Mouse (Mus musculus) gastrocnemius, postnatal 36 days (tissue): Measurements from ENCODE around the gene Iqcn. TPM values are rescaled to one million over a fixed set of nuclear protein-coding genes. Genes with fewer than 3 reads are reported as not detected.

Experiments used
- DNase-seq, 2 experiments: peaks; one replicate each; pipeline ENCODE4 v3.0.0; 2022
- intact Hi-C: fragments of 180-260 bp; cut with DNase I; formaldehyde crosslinking; loops from one replicate; pipeline ENCODE4 v1.15.1; 2025
- total RNA-seq, 2 experiments: library from RNA; stranded (reverse); gene quantifications; 2 replicates each; pipeline ENCODE4 v1.2.3; 2021

Gene Iqcn
- total RNA-seq, 2 experiments from 2014 or later = 0.05 TPM; not detected in 1

GRCm38 (mm10) chr8:70749097-70749674 lies 45.9 kb downstream of the Iqcn start:
- peak in 1 of 2 experiments; percentile 2 for DNase-seq
- intact Hi-C loops = no loop called here

DNA sequence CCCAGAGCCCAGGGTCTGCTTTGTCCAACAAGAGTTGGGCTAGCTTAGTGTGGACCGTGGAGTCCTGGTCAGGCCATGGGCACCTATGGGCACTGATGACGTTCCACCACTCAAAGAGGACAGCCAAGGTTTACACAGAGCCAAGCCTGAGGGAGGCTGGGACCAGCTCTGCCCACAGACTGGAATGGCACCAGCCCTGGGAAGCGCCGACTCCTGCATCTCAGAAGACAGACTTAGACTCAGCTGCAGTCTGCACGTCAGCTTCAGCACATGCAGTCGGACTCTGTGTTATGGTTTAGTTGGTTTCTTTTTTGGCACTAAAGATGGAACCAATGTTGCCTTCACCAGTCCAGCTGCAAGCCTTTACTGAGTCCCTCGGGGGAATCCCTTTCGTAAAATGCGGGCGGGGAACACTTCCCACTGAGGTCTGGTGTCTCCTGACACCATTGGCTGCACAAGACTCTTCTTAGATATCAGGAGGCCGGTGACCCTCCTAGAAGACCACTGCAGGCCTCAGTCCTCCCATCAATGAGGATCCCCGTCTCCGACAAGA lies 46.9 kb downstream of the Iqcn start:
- intact Hi-C loops = no loop called here
- peak; percentile 5 to 14 for DNase-seq

- peak; percentile 66 to 72 for DNase-seq
- intact Hi-C loops = loop anchor here (1.0 kb wide), 1 partner anchor 32 kb away; no protein-coding TSS in a partner anchor
These were observed 48.9 kb downstream of the Iqcn start for GRCm38 (mm10) chr8:70752000-70752764.

GRCm38 (mm10) chr8:70753151-70753550 lies 49.9 kb downstream of the Iqcn start:
- peak; percentile 90 to 96 for DNase-seq
- intact Hi-C loops = no loop called here

DNA sequence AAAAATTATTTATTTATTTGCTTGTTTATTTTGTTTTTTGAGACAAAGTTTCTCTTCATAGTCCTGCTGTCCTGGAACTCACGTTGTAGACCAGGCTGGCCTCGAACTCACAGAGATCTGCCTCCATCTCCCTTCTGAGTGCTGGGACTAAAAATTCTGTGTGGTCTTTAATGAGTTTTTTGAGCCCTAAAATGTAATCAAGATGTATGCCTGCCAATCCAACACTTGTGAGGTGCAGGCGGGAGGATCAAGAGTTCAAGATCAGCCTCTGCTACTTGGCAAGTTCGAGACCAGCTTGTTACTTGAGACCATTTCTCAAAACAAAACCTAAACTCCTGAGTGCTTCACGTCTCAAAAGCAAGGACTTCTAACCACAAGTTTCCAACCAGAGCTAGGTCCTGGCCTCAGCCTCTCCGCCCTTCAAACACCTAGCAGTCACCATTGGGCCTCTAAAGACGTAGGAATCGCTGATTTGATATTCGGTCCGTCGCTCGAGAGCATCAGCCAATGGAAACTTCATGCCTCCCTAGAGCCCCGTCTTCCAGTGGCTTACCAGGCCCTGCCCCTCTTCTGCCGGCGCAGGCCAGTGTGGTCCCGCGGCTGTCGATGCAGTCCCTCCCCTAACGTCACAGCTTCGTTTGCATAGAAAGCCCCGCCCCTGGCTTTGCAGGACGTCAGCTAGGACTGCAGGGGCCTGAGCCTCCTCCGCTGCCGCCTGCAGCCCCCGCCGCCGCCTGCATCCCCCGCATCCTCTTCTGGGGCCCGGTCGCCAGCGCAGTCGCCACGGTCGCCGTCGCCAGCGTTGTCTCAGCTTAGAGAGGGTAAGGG lies 51.0 kb downstream of the Iqcn start, which contains the start of gene Rab3a:
TSS of gene Rab3a (plus strand) at position 637 of the 828 bp plus-strand sequence.
- intact Hi-C loops = no loop called here
- DNase-seq = peak; percentile 90 to 95

DNA sequence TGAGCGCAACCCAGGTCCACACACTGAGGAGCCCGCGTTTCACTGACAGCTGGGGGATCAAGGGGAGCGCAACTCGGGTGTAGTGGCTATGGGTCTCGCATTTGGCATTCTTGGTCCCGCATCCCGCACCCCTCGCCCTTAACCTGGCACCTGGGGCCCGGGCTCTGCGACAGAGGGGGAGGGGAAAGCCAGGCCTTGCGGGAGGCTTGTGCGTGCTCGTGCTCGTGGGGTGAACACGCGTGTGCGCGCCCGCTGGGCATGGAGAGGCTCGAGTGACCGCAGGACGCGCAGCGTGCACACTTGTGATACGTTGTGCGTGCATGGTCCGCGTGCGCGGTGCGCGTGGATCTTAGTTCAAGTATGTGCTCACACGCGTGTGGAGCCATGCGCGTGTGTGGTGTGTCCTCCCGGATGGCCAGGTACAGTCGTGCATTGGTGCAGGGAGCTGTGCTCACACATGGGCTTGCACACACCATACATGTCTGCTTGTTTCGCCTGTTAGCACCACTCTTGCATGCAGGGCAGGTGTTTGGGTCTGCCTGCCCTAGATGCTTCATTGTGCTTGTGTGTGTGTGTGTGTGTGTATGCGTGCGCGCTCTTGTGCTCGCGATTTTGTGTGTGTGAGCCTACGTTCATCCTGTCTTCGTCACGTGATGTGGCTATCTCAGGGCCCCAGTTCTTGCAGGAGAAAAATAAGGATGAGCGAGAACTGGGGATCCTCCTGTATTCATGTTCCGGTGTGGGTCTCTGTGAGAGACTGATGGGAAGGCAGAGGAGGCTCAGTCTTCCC lies 51.8 kb downstream of the Iqcn start:
- intact Hi-C loops = no loop called here
- DNase-seq = peak in 1 of 2 experiments; percentile 49

- DNase-seq = peak; percentile 4 to 15
- intact Hi-C loops = no loop called here
These were observed 52.6 kb downstream of the Iqcn start for GRCm38 (mm10) chr8:70755661-70756475.

GRCm38 (mm10) chr8:70756476-70757040 lies 53.3 kb downstream of the Iqcn start:
- intact Hi-C loops = no loop called here
- DNase-seq = peak in 1 of 2 experiments; percentile 13

GRCm38 (mm10) chr8:70757523-70758307 lies 54.5 kb downstream of the Iqcn start:
- intact Hi-C loops = no loop called here
- peak; percentile 8 to 15 for DNase-seq

DNA sequence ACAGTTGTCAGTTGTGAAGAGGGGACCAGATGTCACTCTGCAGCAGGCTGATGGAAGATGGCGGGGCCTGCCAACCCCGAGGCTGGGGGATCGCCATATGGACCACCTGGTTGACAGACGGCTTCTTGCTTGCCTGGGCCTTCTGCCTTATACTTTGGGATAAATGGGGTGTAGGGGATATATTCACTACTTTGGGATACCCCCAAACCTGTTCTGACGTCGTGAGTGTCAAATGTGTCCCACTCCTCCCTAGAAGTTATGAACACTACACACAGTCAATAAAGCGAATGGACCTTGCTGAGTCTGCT lies 55.0 kb downstream of the Iqcn start:
- intact Hi-C loops = no loop called here
- DNase-seq = peak in 1 of 2 experiments; percentile 11

GRCm38 (mm10) chr8:70758616-70759561 lies 55.6 kb downstream of the Iqcn start:
- DNase-seq = peak; percentile 15 to 26
- intact Hi-C loops = no loop called here

GRCm38 (mm10) chr8:70760350-70760749 lies 57.1 kb downstream of the Iqcn start:
- intact Hi-C loops = no loop called here
- DNase-seq = no peak

GRCm38 (mm10) chr8:70760775-70761406 lies 57.6 kb downstream of the Iqcn start, which contains the start of gene Mpv17l2:
TSS of gene Mpv17l2 (minus strand) at chr8:70760946.
- intact Hi-C loops = no loop called here
- DNase-seq = peak; percentile 86 to 93

GRCm38 (mm10) chr8:70762118-70762517 lies 58.9 kb downstream of the Iqcn start:
- intact Hi-C loops = no loop called here
- DNase-seq = no peak

DNA sequence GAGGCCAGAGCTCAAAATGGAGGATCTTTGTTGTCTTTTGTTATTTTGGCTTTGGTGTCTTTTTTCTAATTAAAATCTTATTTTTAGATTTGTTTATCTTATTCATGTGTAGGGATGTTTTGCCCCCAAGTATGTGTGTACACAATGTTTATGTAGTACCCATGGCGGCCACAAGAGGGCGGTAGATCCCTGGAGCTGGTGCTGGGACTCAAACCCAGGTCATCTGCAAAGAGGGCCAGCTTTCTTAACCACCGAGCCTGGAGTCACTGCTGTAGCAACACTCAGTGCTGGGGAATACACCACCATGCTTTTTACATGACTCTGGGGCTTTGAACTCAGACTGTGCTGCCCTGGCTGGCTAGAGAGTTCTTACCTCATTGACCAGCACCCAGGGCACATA lies 60.1 kb downstream of the Iqcn start:
- DNase-seq = no peak
- intact Hi-C loops = no loop called here

GRCm38 (mm10) chr8:70764026-70764425 lies 60.8 kb downstream of the Iqcn start:
- no peak for DNase-seq
- intact Hi-C loops = no loop called here
